In the genomic region with DNA sequence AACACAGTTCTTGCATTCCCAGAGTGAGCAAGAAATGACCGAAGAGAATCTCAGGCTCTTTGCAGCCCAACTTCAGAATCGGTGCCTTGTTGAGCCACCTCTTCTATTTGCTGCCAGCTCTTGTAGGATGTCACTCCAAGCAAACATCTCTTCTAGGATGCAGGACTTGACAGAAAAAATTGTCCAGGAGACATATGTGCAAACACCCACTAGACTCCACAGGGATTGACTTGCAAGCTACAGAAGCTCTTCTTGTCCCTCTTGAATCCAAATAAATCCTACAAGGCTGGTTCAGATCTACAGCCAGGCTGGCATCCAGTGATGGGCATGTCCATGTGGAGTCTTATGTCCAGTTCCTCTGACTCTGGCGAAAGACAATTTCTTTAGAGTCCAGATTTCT, we compare ENCODE assay signal across 20 mouse cellular contexts.
DNase-seq lines count a peak whose midpoint lies in the region; ATAC-seq lines count a peak whose summit lies in the region.
"Had no signal": no experiment of that assay in that cellular context is flagged by ENCODE, and none has a peak within 500 bp of the region (broad histone marks: within the 10 kb centered on the region; RNA-seq: fewer than 3 reads in every experiment).

No protein-coding gene starts in this region.

- peak; percentile 60 for ATAC-seq in frontal cortex, adult (ENCODE audit: low TSS enrichment)
- ATAC-seq: activated CD4-positive, CD25-positive, alpha-beta regulatory T cell, adult 4 months; CD4-positive, CD25-positive, alpha-beta regulatory T cell, adult 4 months; Patski had no signal

- DNase-seq in frontal cortex, postnatal 10 days (ENCODE audit: low spot score in 2 of 2) = no peak
- peak; percentile 22 for DNase-seq in right cerebral cortex, adult 18-20 months
- DNase-seq in right cerebral cortex, postnatal 4 days = no peak
- DNase-seq in brain, adult 2 months (ENCODE audit: low read depth, low spot score) = peak; percentile 32
- no peak for DNase-seq in thymus, postnatal 10 days (ENCODE audit: low spot score in 2 of 2)
- DNase-seq: adrenal gland, adult 2 months; adrenal gland, adult 8-10 months; adrenal gland, postnatal 10 days; adrenal gland, postnatal 14 days; adrenal gland, postnatal 25 days; adrenal gland, postnatal 36 days; B cell, adult 2 months; cerebellum, adult 11 months; cerebellum, adult 11-12 months; cerebellum, adult 18-20 months; cerebellum, adult 2 months had no signal

Comparison
In these comparisons a context has a peak if more than half of its experiments do, and no peak if none do; other contexts are left out.
1. DNase-seq: peak in right cerebral cortex, adult 18-20 months (single experiment) and brain, adult 2 months (single experiment); none in frontal cortex, postnatal 10 days (0 of 2), right cerebral cortex, postnatal 4 days (single experiment) and thymus, postnatal 10 days (0 of 2).